Mouse (Mus musculus): Measurements from ENCODE around the gene Tgfb1i1. TPM values are rescaled to one million over a fixed set of nuclear protein-coding genes. Genes with fewer than 3 reads are reported as not detected.
A peak's percentile ranks its signal among the peaks of the same experiment; 100 is the strongest.

Gene Tgfb1i1
- polyA plus RNA-seq (2015; fragmentation: Nextera tagmentation; extraction: Ambion mirVana), result 21.7 and 23.0 TPM in 2 replicates

GRCm38 (mm10) chr7:128246496-128247391 lies at the start of gene Tgfb1i1:
Gene Tgfb1i1, plus strand, starts transcription at chr7:128246812.
- peak; percentile 55 for ATAC-seq
- Histone ChIP-seq H3K27ac (peak within 1 kb of the TSS; percentile 76), H3K4me2 (replicated peaks) (peak within 1 kb of the TSS; percentile 62), H3K4me1 (replicated peaks) (peaks cover 16% of the 10 kb centered on the region), H3K36me3 (peaks cover 27% of the 10 kb centered on the region), H3K27me3 (peaks cover 37% of the 10 kb centered on the region), H3K9me3 (no peaks in the 10 kb centered on the region), H3K9ac (replicated peaks) (peak within 1 kb of the TSS; percentile 65), H3K4me3 (replicated peaks) (peak within 1 kb of the TSS; percentile 42)
- 1% methylated on average over 28 of the region's 30 CpGs for WGBS

- Histone ChIP-seq H3K27ac (no peak overlapping the region), H3K36me3 (no peaks in the 10 kb centered on the region), H3K27me3 (no peaks in the 10 kb centered on the region), H3K4me1 (replicated peaks) (no peaks in the 10 kb centered on the region), H3K4me2 (replicated peaks) (no peak overlapping the region), H3K4me3 (replicated peaks) (no peak overlapping the region), H3K9ac (replicated peaks) (no peak overlapping the region), H3K9me3 (no peaks in the 10 kb centered on the region)
- no peak for ATAC-seq
- WGBS, result 91% methylated on average over 9 of the region's 9 CpGs
These were observed 45.0 kb upstream of the Tgfb1i1 start for GRCm38 (mm10) chr7:128201607-128202006.

DNA sequence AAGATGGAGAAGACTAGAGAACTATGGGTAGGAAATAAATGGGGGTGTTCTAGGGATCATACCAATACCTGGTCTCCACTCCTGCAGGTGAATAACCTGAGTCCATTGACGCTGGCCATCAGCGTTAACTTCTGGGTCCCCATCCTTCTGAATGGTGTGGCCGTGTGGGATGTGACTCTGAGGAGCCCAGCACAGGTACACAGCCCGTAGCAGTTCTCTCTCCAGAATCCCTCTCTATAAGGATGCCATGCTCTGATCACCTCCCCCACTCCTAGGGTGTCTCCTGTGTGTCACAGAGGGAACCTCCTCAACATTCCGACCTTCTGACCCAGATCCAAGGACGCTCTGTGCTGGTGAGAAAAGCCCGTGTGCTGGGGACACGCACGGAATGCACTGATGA lies 43.5 kb upstream of the Tgfb1i1 start:
- ATAC-seq, result no peak
- H3K4me2 ChIP-seq (replicated peaks), result no peak overlapping the region
- no peaks in the 10 kb centered on the region for H3K4me1 ChIP-seq (replicated peaks)
- no peaks in the 10 kb centered on the region for H3K9me3 ChIP-seq
- H3K27ac ChIP-seq, result no peak overlapping the region
- H3K4me3 ChIP-seq (replicated peaks), result no peak overlapping the region
- H3K27me3 ChIP-seq, result no peaks in the 10 kb centered on the region
- WGBS, result 75% methylated on average over 9 of the region's 9 CpGs
- H3K36me3 ChIP-seq, result no peaks in the 10 kb centered on the region
- no peak overlapping the region for H3K9ac ChIP-seq (replicated peaks)

DNA sequence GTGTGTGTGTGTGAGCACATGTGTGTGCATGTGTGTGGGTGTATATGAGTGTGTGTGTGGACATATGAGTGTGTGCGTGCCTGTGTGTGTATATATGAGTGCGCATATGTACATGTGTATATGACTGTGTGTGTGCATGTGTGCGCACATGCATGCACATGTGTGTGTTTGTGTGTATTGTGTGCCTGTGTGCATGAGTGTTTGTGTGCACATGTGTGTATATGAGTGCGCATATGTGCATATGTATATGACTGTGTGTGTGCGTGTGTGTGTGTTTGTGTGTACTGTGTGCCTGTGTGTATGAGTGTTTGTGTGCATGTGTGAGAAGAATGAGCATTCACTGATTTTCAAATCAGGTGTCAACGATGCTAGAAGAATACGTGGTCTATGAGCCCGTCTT lies 42.4 kb upstream of the Tgfb1i1 start:
- Histone ChIP-seq H3K4me3 (replicated peaks) (no peak overlapping the region), H3K4me2 (replicated peaks) (no peak overlapping the region), H3K9ac (replicated peaks) (no peak overlapping the region), H3K36me3 (no peaks in the 10 kb centered on the region), H3K9me3 (no peaks in the 10 kb centered on the region), H3K27ac (no peak overlapping the region), H3K27me3 (no peaks in the 10 kb centered on the region), H3K4me1 (replicated peaks) (no peaks in the 10 kb centered on the region)
- no peak for ATAC-seq
- 90% methylated on average over 8 of the region's 8 CpGs for WGBS

DNA sequence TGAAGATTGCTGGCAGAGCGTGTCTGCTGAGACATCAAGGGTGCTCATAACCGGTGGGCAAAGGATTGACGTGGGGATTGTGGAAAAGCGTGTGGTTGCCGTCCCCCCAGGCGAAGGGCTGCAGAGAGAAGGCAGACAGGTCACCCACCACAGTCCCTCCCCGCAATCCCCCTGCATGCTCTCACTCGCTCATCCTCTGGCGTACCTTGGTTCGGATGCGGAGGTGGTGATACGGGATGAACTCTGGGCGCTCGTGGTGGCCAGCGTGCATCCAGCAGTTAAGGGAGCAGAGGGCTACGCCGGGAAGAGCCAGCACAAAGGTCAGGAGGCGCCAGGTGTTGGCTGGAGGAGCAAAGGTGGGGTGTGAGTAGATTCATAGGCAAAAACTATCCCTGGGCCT lies 40.9 kb upstream of the Tgfb1i1 start:
- Histone ChIP-seq H3K9me3 (no peaks in the 10 kb centered on the region), H3K27me3 (no peaks in the 10 kb centered on the region), H3K36me3 (no peaks in the 10 kb centered on the region), H3K4me1 (replicated peaks) (no peaks in the 10 kb centered on the region), H3K4me2 (replicated peaks) (no peak overlapping the region), H3K4me3 (replicated peaks) (no peak overlapping the region), H3K9ac (replicated peaks) (no peak overlapping the region), H3K27ac (no peak overlapping the region)
- 90% methylated on average over 18 of the region's 18 CpGs for WGBS
- no peak for ATAC-seq

DNA sequence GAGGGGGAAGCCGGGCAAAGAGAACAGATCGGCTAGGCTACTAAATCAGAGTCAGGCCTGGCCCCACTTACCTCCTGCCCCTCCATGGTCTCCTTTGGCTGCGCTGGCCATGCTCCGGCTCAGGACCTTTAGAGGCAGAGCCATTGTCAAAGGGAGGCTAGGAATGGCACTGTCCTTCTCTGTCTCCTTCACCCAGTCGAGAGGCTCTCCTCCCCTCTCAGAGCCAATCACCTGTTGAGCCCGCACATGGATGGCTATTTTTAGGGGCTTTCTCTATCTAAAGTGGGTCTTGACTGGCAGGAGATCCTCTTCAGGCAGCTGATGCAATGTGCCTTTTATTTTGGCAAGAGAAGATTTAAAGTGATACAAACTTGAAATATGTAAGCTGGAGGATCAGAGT lies 40.5 kb upstream of the Tgfb1i1 start, which contains the start of gene Cox6a2:
TSS of gene Cox6a2 (minus strand) at position 236 of the 400 bp plus-strand sequence.
- no peaks in the 10 kb centered on the region for H3K27me3 ChIP-seq
- WGBS, result 83% methylated on average over 6 of the region's 6 CpGs

DNA sequence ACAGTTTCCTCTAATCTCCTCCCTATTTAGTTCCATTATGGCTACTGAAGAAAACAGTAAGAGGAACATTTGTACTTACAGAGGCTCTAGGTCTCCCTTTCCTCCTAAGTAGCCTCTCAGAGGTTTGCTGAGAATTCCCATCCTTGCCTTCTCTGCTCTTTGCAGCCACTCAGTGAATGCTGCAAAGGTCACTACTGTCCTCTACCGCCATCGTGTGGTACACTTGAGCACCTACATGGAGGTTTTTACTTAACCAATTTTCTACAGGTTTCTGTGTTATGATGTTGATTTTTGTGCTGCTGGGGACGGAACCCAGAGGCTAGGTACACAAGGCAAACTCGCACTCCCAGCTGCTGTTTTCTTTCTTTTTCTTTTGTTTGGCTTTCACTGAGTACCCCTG lies 38.4 kb upstream of the Tgfb1i1 start:
- Histone ChIP-seq H3K9me3 (no peaks in the 10 kb centered on the region), H3K27me3 (no peaks in the 10 kb centered on the region), H3K9ac (replicated peaks) (no peak overlapping the region), H3K27ac (no peak overlapping the region), H3K4me2 (replicated peaks) (no peak overlapping the region), H3K36me3 (no peaks in the 10 kb centered on the region), H3K4me3 (replicated peaks) (no peak overlapping the region), H3K4me1 (replicated peaks) (no peaks in the 10 kb centered on the region)
- no peak for ATAC-seq
- 6% methylated on average over 4 of the region's 4 CpGs for WGBS

More for the DNA sequence above, 40.5 kb upstream of the Tgfb1i1 start, which contains the start of gene Cox6a2:
- no peaks in the 10 kb centered on the region for H3K4me1 ChIP-seq (replicated peaks)
- ATAC-seq, result no peak
- H3K4me2 ChIP-seq (replicated peaks), result no peak within 1 kb of the TSS
- H3K4me3 ChIP-seq (replicated peaks), result no peak within 1 kb of the TSS
- H3K36me3 ChIP-seq, result no peaks in the 10 kb centered on the region
- no peak within 1 kb of the TSS for H3K27ac ChIP-seq
- no peak within 1 kb of the TSS for H3K9ac ChIP-seq (replicated peaks)
- no peaks in the 10 kb centered on the region for H3K9me3 ChIP-seq

GRCm38 (mm10) chr7:128209826-128210225 lies 36.8 kb upstream of the Tgfb1i1 start:
- WGBS, result 68% methylated on average over 3 of the region's 3 CpGs

DNA sequence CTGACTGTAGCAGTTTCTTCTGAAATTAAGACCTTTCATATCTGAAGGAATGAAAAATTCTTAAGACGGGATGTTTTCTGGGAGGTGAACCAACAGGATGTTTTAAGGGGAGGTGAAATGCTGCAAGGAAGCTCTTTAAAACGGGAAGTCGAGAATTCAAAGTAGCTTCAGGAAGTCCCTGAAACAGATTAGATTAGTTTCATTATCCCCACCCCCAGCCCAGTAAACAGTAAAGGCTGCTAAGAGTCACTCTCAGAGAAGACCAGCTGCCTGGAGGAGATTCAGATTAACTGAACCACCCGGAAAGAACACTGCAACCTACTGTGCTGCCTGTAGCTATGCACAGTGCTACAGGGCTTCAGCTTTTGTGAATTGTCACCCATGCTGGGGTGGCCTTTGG lies 26.7 kb upstream of the Tgfb1i1 start:
- ATAC-seq, result no peak
- WGBS, result 84% methylated on average over 4 of the region's 4 CpGs
- Histone ChIP-seq H3K4me3 (replicated peaks) (no peak overlapping the region), H3K27ac (no peak overlapping the region), H3K4me2 (replicated peaks) (no peak overlapping the region), H3K4me1 (replicated peaks) (no peaks in the 10 kb centered on the region), H3K9ac (replicated peaks) (no peak overlapping the region), H3K36me3 (no peaks in the 10 kb centered on the region), H3K9me3 (no peaks in the 10 kb centered on the region), H3K27me3 (no peaks in the 10 kb centered on the region)

More at GRCm38 (mm10) chr7:128209826-128210225, 36.8 kb upstream of the Tgfb1i1 start:
- no peaks in the 10 kb centered on the region for H3K9me3 ChIP-seq
- H3K36me3 ChIP-seq, result no peaks in the 10 kb centered on the region
- ATAC-seq, result no peak
- H3K4me2 ChIP-seq (replicated peaks), result no peak overlapping the region
- H3K4me3 ChIP-seq (replicated peaks), result no peak overlapping the region
- H3K27ac ChIP-seq, result no peak overlapping the region
- no peaks in the 10 kb centered on the region for H3K27me3 ChIP-seq
- H3K4me1 ChIP-seq (replicated peaks), result no peaks in the 10 kb centered on the region
- H3K9ac ChIP-seq (replicated peaks), result no peak overlapping the region

DNA sequence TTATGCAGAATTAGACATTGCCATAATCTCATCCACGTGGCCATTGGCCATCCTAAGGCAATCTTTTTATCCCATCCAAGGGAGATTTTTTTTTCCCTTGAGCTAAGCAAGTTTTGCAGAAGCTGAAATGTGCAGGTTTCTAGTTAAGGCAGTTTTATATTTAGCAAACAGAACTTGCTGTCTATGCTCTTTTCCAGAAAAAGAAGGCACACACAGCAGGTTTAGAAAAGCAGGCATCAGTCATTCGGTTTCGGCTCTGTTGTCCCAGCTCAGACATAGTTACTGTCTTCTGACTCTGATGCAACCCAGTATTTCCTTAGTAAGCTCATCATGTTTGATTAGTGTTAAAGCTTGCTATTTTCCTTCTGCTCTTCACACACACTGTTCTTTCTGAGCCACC lies 25.7 kb upstream of the Tgfb1i1 start:
- 85% methylated on average over 3 of the region's 3 CpGs for WGBS
- no peaks in the 10 kb centered on the region for H3K4me1 ChIP-seq (replicated peaks)
- no peaks in the 10 kb centered on the region for H3K36me3 ChIP-seq
- no peaks in the 10 kb centered on the region for H3K27me3 ChIP-seq
- no peak overlapping the region for H3K4me3 ChIP-seq (replicated peaks)
- no peaks in the 10 kb centered on the region for H3K9me3 ChIP-seq
- ATAC-seq, result no peak
- no peak overlapping the region for H3K4me2 ChIP-seq (replicated peaks)
- no peak overlapping the region for H3K27ac ChIP-seq
- H3K9ac ChIP-seq (replicated peaks), result no peak overlapping the region

DNA sequence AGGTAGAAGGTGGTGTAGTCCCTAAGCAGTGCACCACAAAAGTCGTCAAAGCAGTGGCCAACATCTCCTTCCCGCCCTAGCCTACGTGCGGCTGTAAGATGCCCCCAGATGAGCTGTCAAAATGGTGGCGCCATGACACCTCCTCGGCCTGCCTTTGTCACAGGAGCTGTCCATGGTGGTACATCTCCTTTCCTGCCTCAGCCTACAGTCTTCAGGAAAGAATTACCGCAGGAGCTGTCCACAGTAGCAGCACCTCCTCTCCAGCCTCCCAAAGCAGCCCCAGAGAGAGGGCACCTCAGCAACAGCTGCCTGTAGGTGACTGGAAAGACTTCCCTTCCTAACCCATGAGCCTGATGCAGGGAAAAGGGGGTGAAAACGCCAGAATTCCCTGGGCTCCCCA lies 14.9 kb upstream of the Tgfb1i1 start:
- no peak for ATAC-seq
- Histone ChIP-seq H3K4me2 (replicated peaks) (no peak overlapping the region), H3K4me3 (replicated peaks) (no peak overlapping the region), H3K27ac (no peak overlapping the region), H3K27me3 (no peaks in the 10 kb centered on the region), H3K36me3 (peaks cover 4% of the 10 kb centered on the region; the same call in 1 of the 2 replicates), H3K9ac (replicated peaks) (no peak overlapping the region), H3K9me3 (no peaks in the 10 kb centered on the region), H3K4me1 (replicated peaks) (peaks cover 3% of the 10 kb centered on the region)
- 49% methylated on average over 8 of the region's 8 CpGs for WGBS

DNA sequence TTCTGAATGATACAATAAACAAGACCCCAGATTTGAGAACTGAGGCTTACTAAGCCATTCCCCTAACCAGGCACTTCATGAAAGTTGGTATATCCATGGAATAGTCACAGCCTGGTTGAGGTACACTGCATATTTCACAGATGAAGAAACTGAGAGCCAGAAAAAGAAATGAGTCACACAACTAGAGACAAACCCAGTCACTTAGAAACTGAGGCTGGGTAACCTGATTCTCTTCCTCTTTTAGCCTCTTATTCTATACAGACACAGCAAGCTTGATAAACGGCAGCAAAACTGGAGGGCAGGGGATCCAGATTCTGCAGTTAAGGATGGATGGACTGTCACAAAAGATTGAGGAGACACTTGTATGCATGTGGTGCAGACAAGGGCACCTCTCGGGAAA lies 11.8 kb upstream of the Tgfb1i1 start:
- no peak overlapping the region for H3K4me3 ChIP-seq (replicated peaks)
- no peak overlapping the region for H3K9ac ChIP-seq (replicated peaks)
- no peaks in the 10 kb centered on the region for H3K9me3 ChIP-seq
- no peak for ATAC-seq
- H3K4me1 ChIP-seq (replicated peaks), result peaks cover 19% of the 10 kb centered on the region
- no peaks in the 10 kb centered on the region for H3K27me3 ChIP-seq
- H3K36me3 ChIP-seq, result peaks cover 4% of the 10 kb centered on the region; the same call in 1 of the 2 replicates
- H3K27ac ChIP-seq, result no peak overlapping the region
- WGBS, result 86% methylated on average over 2 of the region's 2 CpGs
- H3K4me2 ChIP-seq (replicated peaks), result no peak overlapping the region
